Mouse (Mus musculus): ENCODE results near the gene Nsun4. TPM values are rescaled to one million over a fixed set of nuclear protein-coding genes. Genes with fewer than 3 reads are reported as not detected.
A peak's percentile ranks its signal among the peaks of the same experiment; 100 is the strongest.

The Nsun4 gene
- polyA plus RNA-seq, 1 experiment from 2014 or later: 16.3 TPM

GRCm38 (mm10) chr4:115995376-115995730 is 58.3 kb downstream of the Nsun4 start:
- no peak overlapping the region for H3K9ac ChIP-seq
- ATAC-seq (ENCODE audit: low FRiP score): peak; percentile 63
- H3K36me3 ChIP-seq: no peaks in the 10 kb centered on the region
- peaks cover 17% of the 10 kb centered on the region for H3K27me3 ChIP-seq
- peaks cover 5% of the 10 kb centered on the region; the same call in 1 of the 2 replicates for H3K4me1 ChIP-seq
- H3K27ac ChIP-seq: no peak overlapping the region
- H3K4me3 ChIP-seq: no peak overlapping the region
- H3K9me3 ChIP-seq (replicated peaks): no peaks in the 10 kb centered on the region
- 69% methylated on average over 2 of the region's 2 CpGs for WGBS
- H3K4me2 ChIP-seq (replicated peaks): no peak overlapping the region

DNA sequence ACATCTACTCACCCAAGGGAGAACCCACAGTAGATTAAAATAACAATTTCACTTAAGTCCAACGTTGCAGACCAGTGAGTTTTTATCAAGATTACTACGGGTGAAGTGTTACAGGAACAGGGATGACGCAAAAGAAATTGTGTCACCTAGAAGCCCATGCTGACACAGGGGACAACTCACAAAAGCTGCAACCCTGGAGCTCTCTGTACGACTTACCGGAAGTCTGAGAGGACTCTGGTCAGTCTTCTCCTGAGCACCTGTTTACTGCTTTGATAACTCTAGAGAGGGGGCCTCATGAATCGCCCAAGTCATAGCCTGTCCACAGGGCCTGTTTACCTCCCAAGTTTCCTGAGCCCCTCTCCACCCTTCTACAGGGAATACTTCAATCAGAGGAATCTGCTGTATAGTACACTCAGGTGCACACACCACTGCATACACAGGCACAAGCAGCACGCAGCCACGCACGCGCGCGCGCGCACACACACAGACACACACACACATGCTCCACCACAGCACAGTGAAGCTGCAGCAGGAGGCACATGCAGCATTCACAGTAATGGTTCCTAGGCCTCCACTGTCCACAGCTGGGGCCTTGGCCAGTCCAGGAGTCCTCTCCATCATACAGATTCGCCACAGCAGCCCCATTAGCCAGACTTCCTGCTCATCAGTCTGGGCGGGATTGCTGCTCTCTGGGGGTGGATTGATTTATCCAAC is 58.9 kb downstream of the Nsun4 start:
- 84% methylated on average over 16 of the region's 16 CpGs for WGBS
- ATAC-seq (ENCODE audit: low FRiP score): peak; percentile 86

DNA sequence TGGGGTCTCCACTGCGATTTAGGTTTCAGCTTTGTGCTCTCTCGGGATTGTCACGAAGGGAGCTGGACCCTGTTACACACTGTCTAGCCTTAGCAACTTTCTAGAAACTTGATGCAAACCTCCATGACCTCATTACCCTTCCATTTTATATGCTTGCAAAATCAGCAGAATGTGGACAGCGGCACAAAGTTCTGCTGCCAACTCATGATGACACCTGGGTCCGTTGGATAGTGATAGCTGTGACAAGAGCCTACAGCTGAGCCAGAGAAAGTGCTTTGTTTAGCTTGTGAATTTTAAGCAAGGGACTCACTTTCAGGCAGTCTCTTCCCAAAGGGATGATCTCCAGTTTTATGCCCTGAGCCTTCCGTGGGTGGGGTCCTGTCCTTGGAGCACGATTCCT is 64.3 kb downstream of the Nsun4 start:
- Histone ChIP-seq H3K9me3 (replicated peaks) (no peaks in the 10 kb centered on the region), H3K36me3 (no peaks in the 10 kb centered on the region), H3K4me2 (replicated peaks) (no peak overlapping the region), H3K4me1 (0 out of 2 replicates have a peak, but pooled peaks cover under 1% of the 10 kb centered on the region), H3K27ac (no peak overlapping the region), H3K9ac (no peak overlapping the region), H3K4me3 (no peak overlapping the region), H3K27me3 (peaks cover 23% of the 10 kb centered on the region)
- no peak for ATAC-seq (ENCODE audit: low FRiP score)
- WGBS: 85% methylated on average over 7 of the region's 7 CpGs

More for the DNA sequence above, 58.9 kb downstream of the Nsun4 start:
- Histone ChIP-seq H3K27me3 (peaks cover 17% of the 10 kb centered on the region), H3K9ac (no peak overlapping the region), H3K9me3 (replicated peaks) (no peaks in the 10 kb centered on the region), H3K4me3 (no peak overlapping the region), H3K36me3 (no peaks in the 10 kb centered on the region), H3K4me1 (peaks cover 5% of the 10 kb centered on the region; the same call in 1 of the 2 replicates), H3K4me2 (replicated peaks) (no peak overlapping the region), H3K27ac (no peak overlapping the region)

- Histone ChIP-seq H3K4me3 (no peak overlapping the region), H3K27ac (no peak overlapping the region), H3K9me3 (replicated peaks) (no peaks in the 10 kb centered on the region), H3K4me1 (0 out of 2 replicates have a peak, but pooled peaks cover 3% of the 10 kb centered on the region), H3K36me3 (no peaks in the 10 kb centered on the region), H3K4me2 (replicated peaks) (no peak overlapping the region), H3K27me3 (peaks cover 33% of the 10 kb centered on the region), H3K9ac (no peak overlapping the region)
- ATAC-seq (ENCODE audit: low FRiP score): no peak
- WGBS: 78% methylated on average over 5 of the region's 5 CpGs
These were observed 65.7 kb downstream of the Nsun4 start for GRCm38 (mm10) chr4:115987858-115988530.

GRCm38 (mm10) chr4:115987436-115987835 is 66.2 kb downstream of the Nsun4 start:
- Histone ChIP-seq H3K9me3 (replicated peaks) (no peaks in the 10 kb centered on the region), H3K4me1 (0 out of 2 replicates have a peak, but pooled peaks cover 3% of the 10 kb centered on the region), H3K4me2 (replicated peaks) (no peak overlapping the region), H3K36me3 (no peaks in the 10 kb centered on the region), H3K4me3 (no peak overlapping the region), H3K27me3 (peaks cover 38% of the 10 kb centered on the region), H3K27ac (no peak overlapping the region), H3K9ac (no peak overlapping the region)
- ATAC-seq (ENCODE audit: low FRiP score): no peak
- WGBS: 84% methylated on average over 1 of the region's 1 CpGs

- Histone ChIP-seq H3K4me2 (replicated peaks) (no peak overlapping the region), H3K36me3 (no peaks in the 10 kb centered on the region), H3K9me3 (replicated peaks) (no peaks in the 10 kb centered on the region), H3K4me3 (no peak overlapping the region), H3K4me1 (peaks cover 7% of the 10 kb centered on the region), H3K27me3 (peaks cover 60% of the 10 kb centered on the region), H3K9ac (no peak overlapping the region), H3K27ac (no peak overlapping the region)
- ATAC-seq (ENCODE audit: low FRiP score): no peak
- 39% methylated on average over 8 of the region's 8 CpGs for WGBS
These were observed 68.7 kb downstream of the Nsun4 start for GRCm38 (mm10) chr4:115984967-115985366.

DNA sequence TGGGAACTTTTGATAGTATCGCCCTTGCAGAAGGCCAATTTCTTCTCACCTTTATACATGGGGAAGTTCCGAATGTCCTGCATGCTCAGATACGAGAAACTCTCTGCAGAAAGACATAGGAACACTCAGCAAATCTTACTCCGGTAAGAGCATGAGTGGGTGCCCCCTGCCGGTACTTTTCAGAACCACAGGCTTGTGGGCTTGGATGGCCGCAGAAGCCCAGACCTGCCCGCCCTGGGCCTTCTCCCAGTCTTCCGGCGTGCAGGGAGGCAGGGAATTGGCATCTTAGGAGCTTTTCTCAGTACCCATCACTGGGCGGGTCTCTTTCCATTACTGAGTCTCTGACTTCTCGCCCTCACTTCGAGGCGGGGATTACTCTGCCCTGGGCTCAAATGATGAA is 69.6 kb downstream of the Nsun4 start:
- Histone ChIP-seq H3K36me3 (no peaks in the 10 kb centered on the region), H3K27me3 (peaks cover 69% of the 10 kb centered on the region), H3K4me1 (peaks cover 15% of the 10 kb centered on the region), H3K27ac (no peak overlapping the region), H3K4me2 (replicated peaks) (no peak overlapping the region), H3K4me3 (no peak overlapping the region), H3K9me3 (replicated peaks) (no peaks in the 10 kb centered on the region), H3K9ac (peak overlapping the region; percentile 27; the same call in 1 of the 2 replicates)
- ATAC-seq (ENCODE audit: low FRiP score): 0 out of 2 replicates have a peak, but pooled peaks have one; percentile 19
- 3% methylated on average over 13 of the region's 13 CpGs for WGBS

Other genes starting within 250 kb of the Nsun4 start
- 5.0 and 6.7 TPM in 2 replicates for gene Mob3c, start 225.8 kb downstream of the Nsun4 start, polyA plus RNA-seq (2016; fragmentation: Nextera tagmentation; extraction: Ambion mirVana)
- gene Mknk1, start 214.7 kb downstream of the Nsun4 start, polyA plus RNA-seq (2016; fragmentation: Nextera tagmentation; extraction: Ambion mirVana): 28.0 and 30.8 TPM in 2 replicates
- gene Kncn, start 169.5 kb downstream of the Nsun4 start, polyA plus RNA-seq (2016; fragmentation: Nextera tagmentation; extraction: Ambion mirVana): not detected in 2 replicates
- 0.17 TPM in 1 of 2 replicates, not detected in the other for gene 6430628N08Rik, start 163.2 kb downstream of the Nsun4 start, polyA plus RNA-seq (2016; fragmentation: Nextera tagmentation; extraction: Ambion mirVana)
- gene Dmbx1, start 114.0 kb downstream of the Nsun4 start, polyA plus RNA-seq (2016; fragmentation: Nextera tagmentation; extraction: Ambion mirVana): 10.1 and 14.7 TPM in 2 replicates
- 7.3 and 7.7 TPM in 2 replicates for gene Faah, start 36.0 kb downstream of the Nsun4 start, polyA plus RNA-seq (2016; fragmentation: Nextera tagmentation; extraction: Ambion mirVana)
- gene Uqcrh, start 21.2 kb upstream of the Nsun4 start, polyA plus RNA-seq (2016; fragmentation: Nextera tagmentation; extraction: Ambion mirVana): 333 and 361 TPM in 2 replicates
- 72.8 and 73.8 TPM in 2 replicates for gene Lrrc41, start 21.4 kb upstream of the Nsun4 start, polyA plus RNA-seq (2016; fragmentation: Nextera tagmentation; extraction: Ambion mirVana)
- 28.3 and 28.5 TPM in 2 replicates for gene Rad54l, start 69.8 kb upstream of the Nsun4 start, polyA plus RNA-seq (2016; fragmentation: Nextera tagmentation; extraction: Ambion mirVana)
- 62.7 and 67.5 TPM in 2 replicates for gene Pomgnt1, start 70.0 kb upstream of the Nsun4 start, polyA plus RNA-seq (2016; fragmentation: Nextera tagmentation; extraction: Ambion mirVana)
- gene Lurap1, start 97.5 kb upstream of the Nsun4 start, polyA plus RNA-seq (2016; fragmentation: Nextera tagmentation; extraction: Ambion mirVana): 1.6 and 2.2 TPM in 2 replicates
- gene Tspan1, start 113.7 kb upstream of the Nsun4 start, polyA plus RNA-seq (2016; fragmentation: Nextera tagmentation; extraction: Ambion mirVana): 0.17 TPM in 1 of 2 replicates, not detected in the other
- gene 1700042G07Rik, start 119.5 kb upstream of the Nsun4 start, polyA plus RNA-seq (2016; fragmentation: Nextera tagmentation; extraction: Ambion mirVana): not detected in 2 replicates
- not detected in 2 replicates for gene Gm49337, start 119.5 kb upstream of the Nsun4 start, polyA plus RNA-seq (2016; fragmentation: Nextera tagmentation; extraction: Ambion mirVana)
- gene Pik3r3, start 167.7 kb upstream of the Nsun4 start, polyA plus RNA-seq (2016; fragmentation: Nextera tagmentation; extraction: Ambion mirVana): 108 and 113 TPM in 2 replicates

All from hindbrain, embryonic 12.5 days (tissue).